Mouse (Mus musculus): ENCODE data around the gene Arhgap10. TPM values are rescaled to one million over a fixed set of nuclear protein-coding genes. Genes with fewer than 3 reads are reported as not detected.

Gene Arhgap10
- total and polyA plus RNA-seq, 3 experiments = 2.7 to 5.9 (median 4.8) TPM

GRCm38 (mm10) chr8:77549121-77549706, 31.5 kb upstream of the Arhgap10 start, which contains the start of gene Prmt9:
Gene Prmt9 (plus strand): TSS chr8:77549397.
- dilution Hi-C loops (cut with MboI; ENCODE audit: extremely low pct_ligation_motif_present, extremely low pct_unique_long_range_greater_than_20kb, low sequenced_read_pairs) = no loop called here
- Histone ChIP-seq H3K4me2 (ENCODE audit: insufficient read depth, low read depth, poor library complexity, severe bottlenecking) (peak within 1 kb of the TSS; percentile 75), H3K79me2 (replicated peaks; ENCODE audit: control insufficient read depth, extremely low read depth, insufficient read depth, poor library complexity, severe bottlenecking) (peaks cover 13% of the 10 kb centered on the region), H3K27me3 (replicated peaks) (no peaks in the 10 kb centered on the region), H3K4me1 (ENCODE audit: control insufficient read depth in 1 of 2, insufficient read depth in 2 of 2) (peaks cover 5 to 9% of the 10 kb centered on the region in 2 experiments; a peak in 2 of 4 replicates), H3K4me3 (replicated peaks in 1 of 3; ENCODE audit: low read depth in 2 of 3, low read length in 2 of 3, poor library complexity in 1 of 3) (peak within 1 kb of the TSS; percentile 93 to 97 (median 95)), H3K27ac (ENCODE audit: insufficient read depth, low read depth) (peak within 1 kb of the TSS; percentile 46), H3K36me3 (replicated peaks in 1 of 2; ENCODE audit: control insufficient read depth in 1 of 2, insufficient read depth in 1 of 2, low read length in 1 of 2) (peaks cover 18 to 30% of the 10 kb centered on the region in 2 experiments), H3K9ac (ENCODE audit: insufficient read depth, low read depth) (peak within 1 kb of the TSS; percentile 90), H3K9me3 (replicated peaks; ENCODE audit: low read length) (peaks cover 4% of the 10 kb centered on the region)
- peak; percentile 90 for TF ChIP-seq POLR2A (IDR thresholded peaks at IDR 0.05; ENCODE audit: low read depth, low read length)
- no peak for TF ChIP-seq MAZ (IDR thresholded peaks at IDR 0.05; ENCODE audit: low read depth, low read length)
- no peak; the same call in 1 of the 2 replicates for TF ChIP-seq SIN3A (IDR thresholded peaks at IDR 0.05; ENCODE audit: low read length)
- TF ChIP-seq ZMIZ1 (IDR thresholded peaks at IDR 0.05; ENCODE audit: low read depth, low read length) = peak; percentile 46; the same call in 1 of the 2 replicates
- TF ChIP-seq MAX (IDR thresholded peaks at IDR 0.05; ENCODE audit: low read length) = no peak
- TF ChIP-seq ZNF384 (IDR thresholded peaks at IDR 0.05; ENCODE audit: low read depth, low read length) = no peak
- TF ChIP-seq ZKSCAN1 (IDR thresholded peaks at IDR 0.05; ENCODE audit: borderline replicate concordance, low read depth, low read length) = no peak
- TF ChIP-seq EP300 (IDR thresholded peaks at IDR 0.05; ENCODE audit: low read length) = no peak
- TF ChIP-seq CTCF (conservative IDR thresholded peaks at IDR 0.05 in 1 of 2, IDR thresholded peaks at IDR 0.05 in 1 of 2; ENCODE audit: low read depth in 2 of 2, low read length in 2 of 2) = no peak
- TF ChIP-seq USF2 (conservative IDR thresholded peaks at IDR 0.05; ENCODE audit: low read depth, low read length) = no peak
- TF ChIP-seq JUN (IDR thresholded peaks at IDR 0.05; ENCODE audit: insufficient read depth, low read depth, low read length) = no peak
- no peak for TF ChIP-seq MXI1 (IDR thresholded peaks at IDR 0.05; ENCODE audit: low read depth, low read length)
- peak; percentile 76 for TF ChIP-seq NELFE (IDR thresholded peaks at IDR 0.05; ENCODE audit: low read depth, low read length)
- peak; percentile 9; the same call in 1 of the 2 replicates for TF ChIP-seq IRF4 (IDR thresholded peaks at IDR 0.05; ENCODE audit: low read depth, low read length)
- no peak for TF ChIP-seq UBTF (IDR thresholded peaks at IDR 0.05; ENCODE audit: low read depth, low read length)
- no peak for TF ChIP-seq CHD1 (IDR thresholded peaks at IDR 0.05; ENCODE audit: low read depth, low read length)
- no peak for TF ChIP-seq GABPA (IDR thresholded peaks at IDR 0.05; ENCODE audit: insufficient replicate concordance, low read depth, low read length)
- TF ChIP-seq BHLHE40 (IDR thresholded peaks at IDR 0.05; ENCODE audit: low read depth, low read length) = no peak
- TF ChIP-seq PAX5 (IDR thresholded peaks at IDR 0.05; ENCODE audit: low read length) = no peak
- no peak for TF ChIP-seq JUND (conservative IDR thresholded peaks at IDR 0.05; ENCODE audit: low read depth, low read length)
- no peak for TF ChIP-seq MAFK (IDR thresholded peaks at IDR 0.05; ENCODE audit: insufficient replicate concordance, low read length)
- peak; percentile 54; the same call in 1 of the 2 replicates for TF ChIP-seq TBP (conservative IDR thresholded peaks at IDR 0.05; ENCODE audit: low read depth, low read length)
- TF ChIP-seq TCF12 (IDR thresholded peaks at IDR 0.05; ENCODE audit: low read depth, low read length) = peak; percentile 83
- no peak for TF ChIP-seq RAD21 (IDR thresholded peaks at IDR 0.05; ENCODE audit: low read depth, low read length)
- no peak for TF ChIP-seq MEF2A (IDR thresholded peaks at IDR 0.05; ENCODE audit: borderline replicate concordance, low read depth, low read length)
- TF ChIP-seq MYC (IDR thresholded peaks at IDR 0.05; ENCODE audit: low read depth, low read length) = no peak
- TF ChIP-seq USF1 (IDR thresholded peaks at IDR 0.05; ENCODE audit: low read depth, low read length) = no peak
- peak; percentile 88 for TF ChIP-seq NRF1 (IDR thresholded peaks at IDR 0.05; ENCODE audit: low read depth, low read length)
- no peak for TF ChIP-seq SMC3 (IDR thresholded peaks at IDR 0.05; ENCODE audit: low read depth, low read length)
- no peak for TF ChIP-seq E2F4 (IDR thresholded peaks at IDR 0.05; ENCODE audit: insufficient replicate concordance, low read depth, low read length)
- no peak for TF ChIP-seq POLR2AphosphoS2 (IDR thresholded peaks at IDR 0.05; ENCODE audit: low read depth, low read length)
- no peak for TF ChIP-seq RCOR1 (conservative IDR thresholded peaks at IDR 0.05; ENCODE audit: low read depth, low read length)
- TF ChIP-seq CHD2 (IDR thresholded peaks at IDR 0.05; ENCODE audit: low read length) = no peak
- TF ChIP-seq KAT2A (IDR thresholded peaks at IDR 0.05; ENCODE audit: insufficient replicate concordance, low read length) = no peak
- no peak for TF ChIP-seq ZC3H11A (IDR thresholded peaks at IDR 0.05; ENCODE audit: low read depth, low read length)
- peak; percentile 72 for TF ChIP-seq HCFC1 (IDR thresholded peaks at IDR 0.05; ENCODE audit: low read depth, low read length)
- TF ChIP-seq ETS1 (conservative IDR thresholded peaks at IDR 0.05; ENCODE audit: low read depth, low read length) = no peak
- peak; percentile 77 for TF ChIP-seq ELF1 (IDR thresholded peaks at IDR 0.05; ENCODE audit: low read depth, low read length)
- in situ Hi-C loops (cut with MboI; ENCODE audit: low pct_ligation_motif_present, low pct_unique_long_range_greater_than_20kb, low sequenced_read_pairs) = loop anchor here (10.0 kb wide), 1 partner anchor 134 kb away; no protein-coding TSS in a partner anchor
- DNase-seq (ENCODE audit: extremely low read depth) = peak; percentile 83

Measured in CH12.LX (cell line).